Mouse (Mus musculus) neural tube, embryonic 13.5 days (tissue): ENCODE results near the gene Clec4a4. TPM values are rescaled to one million over a fixed set of nuclear protein-coding genes. Genes with fewer than 3 reads are reported as not detected.
"Not testable (repeated sequence)": the region's sequence is repeated elsewhere in the genome, so short reads cannot be mapped to it uniquely, and the experiment has no call there.

ENCODE experiments used
- ATAC-seq: fragments of 200-750 bp; cut with Nextera tagmentation; 2 replicates; pipeline ENCODE4 v1.8.0; 2017; ENCODE audit warnings: low read depth, mild to moderate bottlenecking, moderate TSS enrichment, moderate library complexity
- H3K27ac ChIP-seq: fragments of 300-500 bp; sonication (generic); replicated peaks from 2 replicates; pipeline ENCODE4 v1.5.1; 2015; ENCODE audit warnings: moderate library complexity, mild to moderate bottlenecking, inconsistent platforms
- H3K27me3 ChIP-seq: fragments of 300-500 bp; sonication (generic); 2 replicates; pipeline ENCODE4 v1.6.1; 2015; ENCODE audit warnings: mild to moderate bottlenecking, inconsistent platforms
- H3K36me3 ChIP-seq: fragments of 300-500 bp; sonication (generic); 2 replicates; pipeline ENCODE4 v1.6.1; 2015; ENCODE audit warnings: mild to moderate bottlenecking, inconsistent platforms
- H3K4me1 ChIP-seq: fragments of 300-500 bp; sonication (generic); replicated peaks from 2 replicates; pipeline ENCODE4 v1.6.1; 2015; ENCODE audit warnings: inconsistent platforms
- H3K4me2 ChIP-seq: fragments of 300-500 bp; sonication (generic); 2 replicates; pipeline ENCODE4 v1.6.1; 2015; ENCODE audit warnings: inconsistent platforms, mild to moderate bottlenecking, moderate library complexity
- H3K4me3 ChIP-seq: fragments of 300-500 bp; sonication (generic); 2 replicates; pipeline ENCODE4 v1.5.1; 2015; ENCODE audit warnings: mild to moderate bottlenecking, inconsistent platforms
- H3K9ac ChIP-seq: fragments of 300-500 bp; sonication (generic); 2 replicates; pipeline ENCODE4 v1.6.1; 2015; ENCODE audit warnings: moderate library complexity, mild to moderate bottlenecking, inconsistent platforms
- H3K9me3 ChIP-seq: fragments of 300-500 bp; sonication (generic); 2 replicates; pipeline ENCODE4 v1.6.1; 2016; ENCODE audit warnings: inconsistent platforms
- WGBS: fragments of 180-500 bp; shearing (Covaris S2); methylation state at CpG from one replicate; pipeline ENCODE4 v1.1.7; 2015; 5-methylcytosine and 5-hydroxymethylcytosine counted together
- polyA plus RNA-seq: library from polyadenylated mRNA; unstranded; fragments of >200 nt; fragmentation: Nextera tagmentation; extraction: Ambion mirVana; gene quantifications from 2 replicates; pipeline ENCODE4 v1.2.1, GENCODE M21; 2015

Clec4a4 gene
- not detected in 2 replicates for polyA plus RNA-seq

GRCm38 (mm10) chr6:122989876-122990437 is at the start of gene Clec4a4:
TSS of gene Clec4a4 (plus strand) at chr6:122990367.
- Histone ChIP-seq H3K9ac (no peak within 1 kb of the TSS), H3K4me1 (no peaks in the 10 kb centered on the region), H3K4me2 (no peak within 1 kb of the TSS), H3K9me3 (peaks cover 5% of the 10 kb centered on the region; the same call in 1 of the 2 replicates), H3K4me3 (no peak within 1 kb of the TSS), H3K27ac (no peak within 1 kb of the TSS), H3K36me3 (no peaks in the 10 kb centered on the region), H3K27me3 (no peaks in the 10 kb centered on the region)
- WGBS: 87% methylated on average over 6 of the region's 6 CpGs
- ATAC-seq: no peak

DNA sequence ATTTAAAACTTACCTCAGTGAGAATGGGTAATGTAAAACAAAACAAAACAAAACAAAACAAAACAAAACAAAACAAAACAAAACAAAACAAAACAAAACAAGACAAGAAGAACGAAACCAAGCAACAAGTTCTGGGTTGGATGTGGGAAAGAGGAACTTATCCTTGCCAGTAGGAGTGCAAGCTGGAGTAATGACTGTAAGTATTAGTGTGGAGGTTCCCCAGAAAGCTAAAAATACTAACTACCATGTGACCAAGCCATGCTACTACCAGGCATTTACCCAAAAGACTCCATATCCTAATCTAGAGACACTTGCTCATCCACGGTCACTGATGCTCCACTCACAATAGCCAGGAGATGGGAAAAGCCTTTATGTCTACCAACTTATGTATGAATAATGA is 43.4 kb upstream of the Clec4a4 start:
- no peaks in the 10 kb centered on the region for H3K4me1 ChIP-seq
- H3K9ac ChIP-seq: no peak overlapping the region
- no peak overlapping the region for H3K4me3 ChIP-seq
- H3K36me3 ChIP-seq: no peaks in the 10 kb centered on the region
- no peak for ATAC-seq
- no peak overlapping the region for H3K27ac ChIP-seq
- WGBS: 89% methylated on average over 2 of the region's 2 CpGs
- no peaks in the 10 kb centered on the region for H3K9me3 ChIP-seq
- H3K4me2 ChIP-seq: no peak overlapping the region
- no peaks in the 10 kb centered on the region for H3K27me3 ChIP-seq

DNA sequence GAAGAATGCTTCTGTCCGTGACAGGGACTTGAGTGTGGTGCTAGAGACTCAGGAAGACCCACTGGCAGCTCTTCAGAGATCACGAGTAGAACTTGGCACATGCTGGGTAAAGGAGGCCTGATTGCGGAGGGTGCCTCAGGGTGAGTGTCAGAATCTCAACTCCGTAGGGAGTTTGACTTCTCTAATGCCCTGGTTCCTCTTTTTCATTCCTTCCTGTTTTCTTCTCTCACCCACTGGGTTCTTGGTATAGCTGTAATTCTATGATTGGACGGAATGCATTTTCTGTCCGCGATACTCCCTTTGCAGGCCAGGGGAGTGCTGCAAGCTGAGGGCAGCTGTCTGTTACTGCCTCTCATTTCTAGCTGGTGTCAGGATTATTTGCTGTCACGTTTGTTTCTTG is 37.8 kb upstream of the Clec4a4 start, which contains the start of gene Clec4a3:
Gene Clec4a3 (plus strand): TSS at position 115 of the 400 bp plus-strand sequence.
- 81% methylated on average over 8 of the region's 8 CpGs for WGBS
- H3K4me2 ChIP-seq: no peak within 1 kb of the TSS
- H3K36me3 ChIP-seq: no peaks in the 10 kb centered on the region
- no peak within 1 kb of the TSS for H3K9ac ChIP-seq
- no peak for ATAC-seq
- H3K4me3 ChIP-seq: no peak within 1 kb of the TSS
- H3K27ac ChIP-seq: no peak within 1 kb of the TSS
- no peaks in the 10 kb centered on the region for H3K9me3 ChIP-seq
- no peaks in the 10 kb centered on the region for H3K27me3 ChIP-seq
- no peaks in the 10 kb centered on the region for H3K4me1 ChIP-seq

- no peak overlapping the region for H3K9ac ChIP-seq
- no peaks in the 10 kb centered on the region for H3K36me3 ChIP-seq
- H3K27ac ChIP-seq: no peak overlapping the region
- WGBS: 82% methylated on average over 2 of the region's 2 CpGs
- H3K4me2 ChIP-seq: no peak overlapping the region
- no peak for ATAC-seq
- H3K4me1 ChIP-seq: no peaks in the 10 kb centered on the region
- peaks cover 4% of the 10 kb centered on the region; the same call in 1 of the 2 replicates for H3K9me3 ChIP-seq
- H3K4me3 ChIP-seq: no peak overlapping the region
- H3K27me3 ChIP-seq: no peaks in the 10 kb centered on the region
These were observed 25.6 kb upstream of the Clec4a4 start for GRCm38 (mm10) chr6:122964562-122964961.

GRCm38 (mm10) chr6:122969048-122969447 is 21.1 kb upstream of the Clec4a4 start:
- no peak for ATAC-seq
- Histone ChIP-seq H3K27me3 (no peaks in the 10 kb centered on the region), H3K27ac (no peak overlapping the region), H3K4me2 (no peak overlapping the region), H3K4me1 (no peaks in the 10 kb centered on the region), H3K9me3 (0 out of 2 replicates have a peak, but pooled peaks cover 4% of the 10 kb centered on the region), H3K9ac (no peak overlapping the region), H3K4me3 (no peak overlapping the region), H3K36me3 (no peaks in the 10 kb centered on the region)
- 85% methylated on average over 2 of the region's 2 CpGs for WGBS

DNA sequence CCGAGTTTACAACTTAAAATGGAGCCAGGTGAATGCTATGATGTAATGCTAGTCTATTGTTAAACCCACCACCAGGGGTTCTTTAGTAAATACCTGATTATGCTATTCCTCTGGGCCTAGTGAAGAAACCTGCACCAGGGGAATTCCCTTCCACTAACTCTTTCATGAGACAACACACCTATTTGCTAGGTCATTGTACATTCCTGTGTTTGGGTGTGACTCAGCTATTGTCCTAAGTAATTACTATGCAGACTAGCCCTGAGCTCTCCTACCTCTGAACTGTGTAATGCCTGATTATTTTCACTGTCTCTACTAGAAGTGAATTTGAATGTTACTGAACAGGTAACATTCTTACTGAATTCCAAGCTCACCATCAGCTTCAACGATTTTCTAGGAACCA is 14.5 kb downstream of the Clec4a4 start:
- H3K4me1 ChIP-seq, H3K27ac ChIP-seq, H3K9ac ChIP-seq, ATAC-seq, H3K36me3 ChIP-seq, H3K4me3 ChIP-seq, H3K27me3 ChIP-seq, H3K4me2 ChIP-seq, H3K9me3 ChIP-seq: not testable (repeated sequence)
- WGBS: 78% methylated on average over 2 of the region's 2 CpGs

- ATAC-seq: no peak
- Histone ChIP-seq H3K4me1 (no peaks in the 10 kb centered on the region), H3K4me2 (no peak overlapping the region), H3K36me3 (no peaks in the 10 kb centered on the region), H3K9me3 (no peaks in the 10 kb centered on the region), H3K9ac (no peak overlapping the region), H3K4me3 (no peak overlapping the region), H3K27me3 (no peaks in the 10 kb centered on the region), H3K27ac (no peak overlapping the region)
- WGBS: 68% methylated on average over 1 of the region's 1 CpGs
These were observed 15.4 kb downstream of the Clec4a4 start for GRCm38 (mm10) chr6:123005591-123005990.

- Histone ChIP-seq H3K9me3 (0 out of 2 replicates have a peak, but pooled peaks cover 5% of the 10 kb centered on the region), H3K4me2 (no peak within 1 kb of the TSS), H3K36me3 (no peaks in the 10 kb centered on the region), H3K27me3 (no peaks in the 10 kb centered on the region), H3K4me1 (no peaks in the 10 kb centered on the region), H3K27ac (no peak within 1 kb of the TSS), H3K4me3 (no peak within 1 kb of the TSS), H3K9ac (no peak within 1 kb of the TSS)
- WGBS: 89% methylated on average over 2 of the region's 2 CpGs
- no peak for ATAC-seq
These were observed 59.7 kb downstream of the Clec4a4 start, which contains the start of gene Clec4b1 for GRCm38 (mm10) chr6:123049742-123050372. TSS of gene Clec4b1 (plus strand) at chr6:123049962.

Other genes with a start within 250 kb of the Clec4a4 start
- 22.5 and 27.5 TPM in 2 replicates for gene Slc2a3, start 188.7 kb upstream of the Clec4a4 start, polyA plus RNA-seq
- gene Foxj2, start 170.5 kb upstream of the Clec4a4 start, polyA plus RNA-seq: 6.3 and 7.3 TPM in 2 replicates
- gene C3ar1, start 134.2 kb upstream of the Clec4a4 start, polyA plus RNA-seq: 2.6 and 2.7 TPM in 2 replicates
- gene Necap1, start 115.9 kb upstream of the Clec4a4 start, polyA plus RNA-seq: 128 and 130 TPM in 2 replicates
- 0.69 and 0.85 TPM in 2 replicates for gene Clec4a1, start 68.5 kb upstream of the Clec4a4 start, polyA plus RNA-seq
- gene Clec4a3, start 37.9 kb upstream of the Clec4a4 start, polyA plus RNA-seq: 0.88 and 2.7 TPM in 2 replicates
- gene Clec4b1, start 59.6 kb downstream of the Clec4a4 start, polyA plus RNA-seq: not detected in 2 replicates
- gene Clec4a2, start 116.1 kb downstream of the Clec4a4 start, polyA plus RNA-seq: 0.74 and 1.4 TPM in 2 replicates
- gene Clec4b2, start 182.5 kb downstream of the Clec4a4 start, polyA plus RNA-seq: not detected in 2 replicates
- 0.44 and 1.1 TPM in 2 replicates for gene Clec4n, start 239.5 kb downstream of the Clec4a4 start, polyA plus RNA-seq